ENCODE assay signal across 14 mouse cellular contexts in genomic region chr16:20445871-20446270, GRCm38 (mm10).
"Had no signal": no experiment of that assay in that cellular context is flagged by ENCODE, and none has a peak within 500 bp of the region (broad histone marks: within the 10 kb centered on the region; RNA-seq: fewer than 3 reads in every experiment).

No protein-coding gene starts in this region.

- H3K4me3 ChIP-seq: limb, embryonic 13.5 days; midbrain, embryonic 13.5 days; myocyte; neural tube, embryonic 15.5 days had no signal

- H3K9me3 ChIP-seq: limb, embryonic 13.5 days; midbrain, embryonic 13.5 days; neural tube, embryonic 15.5 days had no signal

- ATAC-seq: lung, postnatal 0 days; midbrain, embryonic 13.5 days had no signal

- H3K9ac ChIP-seq: limb, embryonic 13.5 days; liver, embryonic 14.5 days; midbrain, embryonic 13.5 days; neural tube, embryonic 15.5 days had no signal

- H3K27ac ChIP-seq: limb, embryonic 13.5 days; liver, embryonic 14.5 days; midbrain, embryonic 13.5 days; neural tube, embryonic 15.5 days had no signal

- H3K36me3 ChIP-seq: limb, embryonic 13.5 days; midbrain, embryonic 13.5 days; neural tube, embryonic 15.5 days had no signal

- H3K4me2 ChIP-seq: limb, embryonic 13.5 days; midbrain, embryonic 13.5 days; neural tube, embryonic 15.5 days had no signal

- H3K4me1 ChIP-seq: limb, embryonic 13.5 days; neural tube, embryonic 15.5 days had no signal

- H3K27me3 ChIP-seq: limb, embryonic 13.5 days; neural tube, embryonic 15.5 days had no signal

- DNase-seq: kidney, postnatal 10 days; left cerebral cortex, postnatal 4 days; lung, adult 2 months; lung, postnatal 36 days; right cerebral cortex, postnatal 4 days; spleen, adult 18-20 months; thymus, adult 18-20 months; thymus, postnatal 14 days had no signal
